Mouse (Mus musculus) CH12.LX (cell line): ENCODE results near the gene Rap1gap. TPM values are rescaled to one million over a fixed set of nuclear protein-coding genes. Genes with fewer than 3 reads are reported as not detected.
A peak's percentile ranks its signal among the peaks of the same experiment; 100 is the strongest.

Experiments
- DNase-seq: peaks from one replicate; pipeline ENCODE4 v3.0.0-alpha.2; 2013; ENCODE audit errors: extremely low read depth
- H3K27ac ChIP-seq: 2 replicates; pipeline ENCODE4 v1.5.1; 2012; ENCODE audit warnings: low read depth, mild to moderate bottlenecking, control low read depth, moderate library complexity; ENCODE audit not compliant: insufficient read depth
- H3K27me3 ChIP-seq: replicated peaks from 2 replicates; pipeline ENCODE3; 2012; ENCODE audit warnings: inconsistent platforms
- H3K36me3 ChIP-seq, 2 experiments: replicated peaks in 1 of 2; 2 replicates each; pipeline versions ENCODE3 to v1.6.1; 2012; ENCODE audit warnings: inconsistent platforms in 1 of 2, low read length in 1 of 2, mild to moderate bottlenecking in 1 of 2, mixed read lengths in 1 of 2, moderate library complexity in 1 of 2; ENCODE audit not compliant: control insufficient read depth in 1 of 2, insufficient read depth in 1 of 2
- H3K4me1 ChIP-seq, 2 experiments: 2 replicates each; pipeline ENCODE4 v1.6.1; 2012; ENCODE audit warnings: inconsistent platforms in 1 of 2, moderate library complexity in 1 of 2; ENCODE audit not compliant: insufficient read depth in 2 of 2, control insufficient read depth in 1 of 2
- H3K4me2 ChIP-seq: 2 replicates; pipeline ENCODE4 v1.6.1; 2012; ENCODE audit warnings: low read depth, mild to moderate bottlenecking, control low read depth; ENCODE audit not compliant: poor library complexity, insufficient read depth, severe bottlenecking
- H3K4me3 ChIP-seq, 3 experiments: fragments of 150-350 bp in 1 of 3; sonication (generic) in 1 of 3; replicated peaks in 1 of 3; 2 replicates each; pipeline versions ENCODE3 to v1.5.1; 2011 to 2012; ENCODE audit warnings: low read depth in 2 of 3, low read length in 2 of 3, mild to moderate bottlenecking in 2 of 3, moderate library complexity in 2 of 3, control low read depth in 1 of 3, improper control_type of control experiment in 1 of 3, inconsistent platforms in 1 of 3, mixed read lengths in 1 of 3; ENCODE audit not compliant: poor library complexity in 1 of 3
- H3K79me2 ChIP-seq: replicated peaks from 2 replicates; pipeline ENCODE4 v1.6.1; 2012; ENCODE audit warnings: mild to moderate bottlenecking, moderate library complexity; ENCODE audit not compliant: control insufficient read depth, poor library complexity, insufficient read depth, severe bottlenecking; ENCODE audit errors: extremely low read depth
- H3K9ac ChIP-seq: 2 replicates; pipeline ENCODE4 v1.6.1; 2012; ENCODE audit warnings: low read depth, mild to moderate bottlenecking, control low read depth, moderate library complexity; ENCODE audit not compliant: insufficient read depth
- H3K9me3 ChIP-seq: replicated peaks from 2 replicates; pipeline ENCODE3; 2012; ENCODE audit warnings: low read length, inconsistent platforms, mixed read lengths
- E2F4 ChIP-seq: IDR thresholded peaks from 2 replicates; pipeline ENCODE4 v1.6.1; 2011; ENCODE audit warnings: low read depth, low read length, improper control_type of control experiment; ENCODE audit not compliant: insufficient replicate concordance
- ELF1 ChIP-seq: IDR thresholded peaks from 2 replicates; pipeline ENCODE4 v1.6.1; 2014; ENCODE audit warnings: low read depth, mild to moderate bottlenecking, inconsistent platforms, low read length, improper control_type of control experiment
- ETS1 ChIP-seq: conservative IDR thresholded peaks from 2 replicates; pipeline ENCODE4 v1.6.1; 2012; ENCODE audit warnings: low read depth, mild to moderate bottlenecking, inconsistent platforms, low read length, improper control_type of control experiment, moderate library complexity
- HCFC1 ChIP-seq: IDR thresholded peaks from 2 replicates; pipeline ENCODE4 v1.6.1; 2012; ENCODE audit warnings: low read depth, mild to moderate bottlenecking, inconsistent platforms, low read length, improper control_type of control experiment
- IRF4 ChIP-seq: IDR thresholded peaks from 2 replicates; pipeline ENCODE4 v1.6.1; 2014; ENCODE audit warnings: low read depth, mild to moderate bottlenecking, inconsistent platforms, low read length, improper control_type of control experiment
- JUN ChIP-seq: IDR thresholded peaks from 2 replicates; pipeline ENCODE4 v1.6.1; 2011; ENCODE audit warnings: low read depth, mild to moderate bottlenecking, low read length, improper control_type of control experiment, moderate library complexity; ENCODE audit not compliant: insufficient read depth
- MAFK ChIP-seq: IDR thresholded peaks from 2 replicates; pipeline ENCODE4 v1.6.1; 2011; ENCODE audit warnings: low read length, improper control_type of control experiment; ENCODE audit not compliant: insufficient replicate concordance
- MAZ ChIP-seq: IDR thresholded peaks from 2 replicates; pipeline ENCODE4 v1.6.1; 2012; ENCODE audit warnings: low read depth, mild to moderate bottlenecking, inconsistent platforms, low read length, improper control_type of control experiment, moderate library complexity
- MYC ChIP-seq: IDR thresholded peaks from 2 replicates; pipeline ENCODE4 v1.6.1; 2011; ENCODE audit warnings: low read depth, mild to moderate bottlenecking, improper control_type of control experiment, low read length
- NRF1 ChIP-seq: IDR thresholded peaks from 2 replicates; pipeline ENCODE4 v1.6.1; 2014; ENCODE audit warnings: low read depth, mild to moderate bottlenecking, inconsistent platforms, low read length, improper control_type of control experiment, moderate library complexity
- PAX5 ChIP-seq: IDR thresholded peaks from 2 replicates; pipeline ENCODE4 v1.6.1; 2012; ENCODE audit warnings: low read length, inconsistent platforms, mixed read lengths
- POLR2A ChIP-seq: IDR thresholded peaks from 2 replicates; pipeline ENCODE4 v1.6.1; 2011; ENCODE audit warnings: low read depth, mild to moderate bottlenecking, improper control_type of control experiment, low read length
- RAD21 ChIP-seq: IDR thresholded peaks from 2 replicates; pipeline ENCODE4 v1.6.1; 2011; ENCODE audit warnings: low read depth, mild to moderate bottlenecking, low read length, improper control_type of control experiment, moderate library complexity
- TBP ChIP-seq: conservative IDR thresholded peaks from 2 replicates; pipeline ENCODE4 v1.6.1; 2011; ENCODE audit warnings: low read depth, low read length, improper control_type of control experiment
- TCF12 ChIP-seq: IDR thresholded peaks from 2 replicates; pipeline ENCODE4 v1.6.1; 2014; ENCODE audit warnings: low read depth, mild to moderate bottlenecking, inconsistent platforms, low read length, improper control_type of control experiment
- UBTF ChIP-seq: IDR thresholded peaks from 2 replicates; pipeline ENCODE4 v1.6.1; 2012; ENCODE audit warnings: low read depth, mild to moderate bottlenecking, inconsistent platforms, low read length, improper control_type of control experiment, moderate library complexity
- USF1 ChIP-seq: IDR thresholded peaks from 2 replicates; pipeline ENCODE4 v1.6.1; 2014; ENCODE audit warnings: low read depth, mild to moderate bottlenecking, inconsistent platforms, low read length, improper control_type of control experiment
- USF2 ChIP-seq: conservative IDR thresholded peaks from 2 replicates; pipeline ENCODE4 v1.6.1; 2011; ENCODE audit warnings: low read depth, low read length, improper control_type of control experiment
- ZC3H11A ChIP-seq: IDR thresholded peaks from 2 replicates; pipeline ENCODE4 v1.6.1; 2012; ENCODE audit warnings: low read depth, mild to moderate bottlenecking, inconsistent platforms, low read length, improper control_type of control experiment
- ZKSCAN1 ChIP-seq: IDR thresholded peaks from 2 replicates; pipeline ENCODE4 v1.6.1; 2012; ENCODE audit warnings: low read depth, inconsistent platforms, low read length, improper control_type of control experiment, borderline replicate concordance
- ZMIZ1 ChIP-seq: IDR thresholded peaks from 2 replicates; pipeline ENCODE4 v1.6.1; 2012; ENCODE audit warnings: low read depth, mild to moderate bottlenecking, inconsistent platforms, low read length, improper control_type of control experiment
- ZNF384 ChIP-seq: IDR thresholded peaks from 2 replicates; pipeline ENCODE4 v1.6.1; 2012; ENCODE audit warnings: low read depth, low read length, improper control_type of control experiment, inconsistent platforms
- dilution Hi-C: fragments of 300-500 bp; cut with MboI; formaldehyde crosslinking; loops from 2 replicates; pipeline ENCODE4 v1.14.3; 2020; ENCODE audit warnings: low sequenced_read_pairs; ENCODE audit not compliant: extremely low pct_unique_long_range_greater_than_20kb, extremely low pct_ligation_motif_present
- in situ Hi-C: fragments of 300-500 bp; cut with MboI; formaldehyde crosslinking; loops from 3 replicates; pipeline ENCODE4 v1.14.3; 2019; ENCODE audit warnings: low sequenced_read_pairs, low pct_ligation_motif_present, low pct_unique_long_range_greater_than_20kb, mixed read lengths
- polyA plus RNA-seq: library from polyadenylated mRNA; unstranded; fragments of >175 nt; gene quantifications from 2 replicates; pipeline ENCODE4 v1.2.1, GENCODE M21; 2012; ENCODE audit warnings: low read depth; ENCODE audit not compliant: insufficient read length
- total RNA-seq, 2 experiments: library from RNA; depleted of rRNA; stranded (reverse); fragments of 300-350 nt in 1 of 2; fragments of >200 nt in 1 of 2; gene quantifications; 2 replicates each; pipeline ENCODE4 v1.2.3; 2012 to 2014

The Rap1gap gene
- total and polyA plus RNA-seq, 3 experiments = 3.0 to 11.1 (median 5.8) TPM

GRCm38 (mm10) chr4:137707216-137707990, 42.9 kb downstream of the Rap1gap start:
- Histone ChIP-seq H3K4me3 (peak overlapping the region in 1 of 3 experiments; percentile 17), H3K27me3 (peaks cover 93% of the 10 kb centered on the region)
- dilution Hi-C loops = no loop called here

GRCm38 (mm10) chr4:137712963-137713362, 48.4 kb downstream of the Rap1gap start:
- H3K4me3 ChIP-seq = no peak overlapping the region
- H3K79me2 ChIP-seq = no peaks in the 10 kb centered on the region
- H3K27ac ChIP-seq = no peak overlapping the region
- no peak for TF ChIP-seq MAFK
- no peak for TF ChIP-seq IRF4
- TF ChIP-seq MYC = no peak
- TF ChIP-seq NRF1 = no peak
- no peak for TF ChIP-seq E2F4
- TF ChIP-seq ZKSCAN1 = no peak
- no peak for TF ChIP-seq POLR2A
- TF ChIP-seq RAD21 = no peak
- TF ChIP-seq HCFC1 = no peak
- no peak for TF ChIP-seq USF1
- no peak for TF ChIP-seq UBTF
- no peak for TF ChIP-seq ZC3H11A
- TF ChIP-seq JUN = no peak
- no peak for TF ChIP-seq USF2
- TF ChIP-seq MAZ = no peak
- no peak for TF ChIP-seq TCF12
- TF ChIP-seq TBP = no peak
- TF ChIP-seq, all 38 proteins: peak for 0
- dilution Hi-C loops = no loop called here
- H3K27me3 ChIP-seq = peaks cover 65% of the 10 kb centered on the region
- no peaks in the 10 kb centered on the region for H3K36me3 ChIP-seq
- no peak overlapping the region for H3K9ac ChIP-seq
- in situ Hi-C loops = no loop called here
- H3K9me3 ChIP-seq = no peaks in the 10 kb centered on the region
- DNase-seq = no peak
- H3K4me1 ChIP-seq = peaks cover 8 to 19% of the 10 kb centered on the region in 2 experiments
- H3K4me2 ChIP-seq = no peak overlapping the region

More at GRCm38 (mm10) chr4:137707216-137707990, 42.9 kb downstream of the Rap1gap start:
- Histone ChIP-seq H3K4me1 (peaks cover 5% of the 10 kb centered on the region in 2 experiments; a peak in 3 of 4 replicates), H3K9ac (no peak overlapping the region), H3K4me2 (peak overlapping the region; percentile 73), H3K27ac (no peak overlapping the region), H3K79me2 (no peaks in the 10 kb centered on the region), H3K36me3 (no peaks in the 10 kb centered on the region), H3K9me3 (no peaks in the 10 kb centered on the region)
- in situ Hi-C loops = no loop called here
- peak; percentile 65 for DNase-seq
- TF ChIP-seq TBP = no peak
- TF ChIP-seq ZMIZ1 = no peak
- TF ChIP-seq ZNF384 = no peak
- TF ChIP-seq TCF12 = peak; percentile 34; the same call in 1 of the 2 replicates
- peak; percentile 30; the same call in 1 of the 2 replicates for TF ChIP-seq ELF1
- no peak for TF ChIP-seq JUN
- no peak for TF ChIP-seq ETS1
- no peak for TF ChIP-seq PAX5
- peak; percentile 95 for TF ChIP-seq NRF1
- TF ChIP-seq POLR2A = peak; percentile 37; the same call in 1 of the 2 replicates
- TF ChIP-seq ZKSCAN1 = no peak
